Mouse (Mus musculus): ENCODE data around the gene 5430419D17Rik. TPM values are rescaled to one million over a fixed set of nuclear protein-coding genes. Genes with fewer than 3 reads are reported as not detected.

5430419D17Rik gene
- polyA plus RNA-seq, 1 experiment from 2014 or later = not detected

- no peak overlapping the region for H3K4me3 ChIP-seq (ENCODE audit: low read depth, low read length)
- ATAC-seq (replicated peaks; ENCODE audit: low FRiP score) (no peak), DNase-seq (ENCODE audit: low spot score) (no peak)
- H3K36me3 ChIP-seq (ENCODE audit: control insufficient read depth, insufficient read depth, low read length) = no peaks in the 10 kb centered on the region
- no peak overlapping the region for H3K27ac ChIP-seq (ENCODE audit: low read depth, low read length)
- H3K27me3 ChIP-seq (ENCODE audit: control insufficient read depth, insufficient read depth, low read length) = no peaks in the 10 kb centered on the region
- no peak overlapping the region for H3K4me2 ChIP-seq (ENCODE audit: low read depth, low read length, severe bottlenecking)
- WGBS = 73% methylated on average over 6 of the region's 6 CpGs
- H3K9ac ChIP-seq (ENCODE audit: low read length) = no peak overlapping the region
- no peaks in the 10 kb centered on the region for H3K4me1 ChIP-seq (replicated peaks; ENCODE audit: control insufficient read depth, insufficient read depth, low read length)
- H3K9me3 ChIP-seq (ENCODE audit: control insufficient read depth, low read length) = no peaks in the 10 kb centered on the region
Measured at GRCm38 (mm10) chr7:131260946-131261345, 86.7 kb downstream of the 5430419D17Rik start.

GRCm38 (mm10) chr7:131264251-131264650 is 90.0 kb downstream of the 5430419D17Rik start:
- Histone ChIP-seq H3K27ac (ENCODE audit: low read depth, low read length) (no peak overlapping the region), H3K4me2 (ENCODE audit: low read depth, low read length, severe bottlenecking) (no peak overlapping the region), H3K4me3 (ENCODE audit: low read depth, low read length) (no peak overlapping the region), H3K9ac (ENCODE audit: low read length) (no peak overlapping the region), H3K27me3 (ENCODE audit: control insufficient read depth, insufficient read depth, low read length) (no peaks in the 10 kb centered on the region), H3K36me3 (ENCODE audit: control insufficient read depth, insufficient read depth, low read length) (no peaks in the 10 kb centered on the region), H3K9me3 (ENCODE audit: control insufficient read depth, low read length) (no peaks in the 10 kb centered on the region), H3K4me1 (replicated peaks; ENCODE audit: control insufficient read depth, insufficient read depth, low read length) (no peaks in the 10 kb centered on the region)
- ATAC-seq (replicated peaks; ENCODE audit: low FRiP score) = no peak
- no peak for DNase-seq (ENCODE audit: low spot score)
- 93% methylated on average over 4 of the region's 4 CpGs for WGBS

GRCm38 (mm10) chr7:131265851-131266250 is 91.6 kb downstream of the 5430419D17Rik start:
- Histone ChIP-seq H3K4me1 (replicated peaks; ENCODE audit: control insufficient read depth, insufficient read depth, low read length) (no peaks in the 10 kb centered on the region), H3K4me3 (ENCODE audit: low read depth, low read length) (no peak overlapping the region), H3K9me3 (ENCODE audit: control insufficient read depth, low read length) (no peaks in the 10 kb centered on the region), H3K9ac (ENCODE audit: low read length) (no peak overlapping the region), H3K27me3 (ENCODE audit: control insufficient read depth, insufficient read depth, low read length) (no peaks in the 10 kb centered on the region), H3K4me2 (ENCODE audit: low read depth, low read length, severe bottlenecking) (no peak overlapping the region), H3K36me3 (ENCODE audit: control insufficient read depth, insufficient read depth, low read length) (no peaks in the 10 kb centered on the region), H3K27ac (ENCODE audit: low read depth, low read length) (no peak overlapping the region)
- ATAC-seq (replicated peaks; ENCODE audit: low FRiP score) (no peak), DNase-seq (ENCODE audit: low spot score) (no peak)
- 73% methylated on average over 4 of the region's 4 CpGs for WGBS

- DNase-seq (ENCODE audit: low spot score) = no peak
- Histone ChIP-seq H3K27ac (ENCODE audit: low read depth, low read length) (no peak overlapping the region), H3K9me3 (ENCODE audit: control insufficient read depth, low read length) (no peaks in the 10 kb centered on the region), H3K27me3 (ENCODE audit: control insufficient read depth, insufficient read depth, low read length) (no peaks in the 10 kb centered on the region), H3K4me2 (ENCODE audit: low read depth, low read length, severe bottlenecking) (no peak overlapping the region), H3K9ac (ENCODE audit: low read length) (no peak overlapping the region), H3K4me3 (ENCODE audit: low read depth, low read length) (no peak overlapping the region), H3K36me3 (ENCODE audit: control insufficient read depth, insufficient read depth, low read length) (no peaks in the 10 kb centered on the region), H3K4me1 (replicated peaks; ENCODE audit: control insufficient read depth, insufficient read depth, low read length) (no peaks in the 10 kb centered on the region)
- ATAC-seq (replicated peaks; ENCODE audit: low FRiP score) = no peak
- 82% methylated on average over 8 of the region's 8 CpGs for WGBS
Measured at GRCm38 (mm10) chr7:131297151-131297550, 122.9 kb downstream of the 5430419D17Rik start.

GRCm38 (mm10) chr7:131303340-131303739 is 129.1 kb downstream of the 5430419D17Rik start:
- H3K4me1 ChIP-seq (replicated peaks; ENCODE audit: control insufficient read depth, insufficient read depth, low read length) = no peaks in the 10 kb centered on the region
- H3K4me3 ChIP-seq (ENCODE audit: low read depth, low read length) = no peak overlapping the region
- no peak overlapping the region for H3K9ac ChIP-seq (ENCODE audit: low read length)
- H3K4me2 ChIP-seq (ENCODE audit: low read depth, low read length, severe bottlenecking) = no peak overlapping the region
- DNase-seq (ENCODE audit: low spot score) (no peak), ATAC-seq (replicated peaks; ENCODE audit: low FRiP score) (no peak)
- 83% methylated on average over 8 of the region's 8 CpGs for WGBS
- H3K36me3 ChIP-seq (ENCODE audit: control insufficient read depth, insufficient read depth, low read length) = no peaks in the 10 kb centered on the region
- no peaks in the 10 kb centered on the region for H3K27me3 ChIP-seq (ENCODE audit: control insufficient read depth, insufficient read depth, low read length)
- no peaks in the 10 kb centered on the region for H3K9me3 ChIP-seq (ENCODE audit: control insufficient read depth, low read length)
- H3K27ac ChIP-seq (ENCODE audit: low read depth, low read length) = no peak overlapping the region

- ATAC-seq (replicated peaks; ENCODE audit: low FRiP score) (no peak), DNase-seq (ENCODE audit: low spot score) (no peak)
- H3K27me3 ChIP-seq (ENCODE audit: control insufficient read depth, insufficient read depth, low read length) = no peaks in the 10 kb centered on the region
- no peak overlapping the region for H3K4me2 ChIP-seq (ENCODE audit: low read depth, low read length, severe bottlenecking)
- H3K4me3 ChIP-seq (ENCODE audit: low read depth, low read length) = no peak overlapping the region
- no peaks in the 10 kb centered on the region for H3K4me1 ChIP-seq (replicated peaks; ENCODE audit: control insufficient read depth, insufficient read depth, low read length)
- H3K9me3 ChIP-seq (ENCODE audit: control insufficient read depth, low read length) = no peaks in the 10 kb centered on the region
- no peak overlapping the region for H3K9ac ChIP-seq (ENCODE audit: low read length)
- H3K27ac ChIP-seq (ENCODE audit: low read depth, low read length) = no peak overlapping the region
- no peaks in the 10 kb centered on the region for H3K36me3 ChIP-seq (ENCODE audit: control insufficient read depth, insufficient read depth, low read length)
- WGBS = 83% methylated on average over 5 of the region's 5 CpGs
Measured at GRCm38 (mm10) chr7:131306733-131307132, 132.5 kb downstream of the 5430419D17Rik start.

GRCm38 (mm10) chr7:131314493-131314892 is 140.3 kb downstream of the 5430419D17Rik start:
- no peak for ATAC-seq (replicated peaks; ENCODE audit: low FRiP score)
- Histone ChIP-seq H3K4me2 (ENCODE audit: low read depth, low read length, severe bottlenecking) (no peak overlapping the region), H3K27me3 (ENCODE audit: control insufficient read depth, insufficient read depth, low read length) (no peaks in the 10 kb centered on the region), H3K4me1 (replicated peaks; ENCODE audit: control insufficient read depth, insufficient read depth, low read length) (no peaks in the 10 kb centered on the region), H3K36me3 (ENCODE audit: control insufficient read depth, insufficient read depth, low read length) (no peaks in the 10 kb centered on the region), H3K9me3 (ENCODE audit: control insufficient read depth, low read length) (no peaks in the 10 kb centered on the region), H3K4me3 (ENCODE audit: low read depth, low read length) (no peak overlapping the region), H3K27ac (ENCODE audit: low read depth, low read length) (no peak overlapping the region), H3K9ac (ENCODE audit: low read length) (no peak overlapping the region)
- no peak for DNase-seq (ENCODE audit: low spot score)
- WGBS = 88% methylated on average over 7 of the region's 7 CpGs

GRCm38 (mm10) chr7:131317587-131317986 is 143.4 kb downstream of the 5430419D17Rik start:
- Histone ChIP-seq H3K4me1 (replicated peaks; ENCODE audit: control insufficient read depth, insufficient read depth, low read length) (no peaks in the 10 kb centered on the region), H3K27me3 (ENCODE audit: control insufficient read depth, insufficient read depth, low read length) (no peaks in the 10 kb centered on the region), H3K4me3 (ENCODE audit: low read depth, low read length) (no peak overlapping the region), H3K9me3 (ENCODE audit: control insufficient read depth, low read length) (no peaks in the 10 kb centered on the region), H3K4me2 (ENCODE audit: low read depth, low read length, severe bottlenecking) (no peak overlapping the region), H3K9ac (ENCODE audit: low read length) (no peak overlapping the region), H3K27ac (ENCODE audit: low read depth, low read length) (no peak overlapping the region), H3K36me3 (ENCODE audit: control insufficient read depth, insufficient read depth, low read length) (no peaks in the 10 kb centered on the region)
- 76% methylated on average over 12 of the region's 12 CpGs for WGBS
- DNase-seq (ENCODE audit: low spot score) = no peak
- ATAC-seq (replicated peaks; ENCODE audit: low FRiP score) = no peak

- ATAC-seq (replicated peaks; ENCODE audit: low FRiP score) = no peak
- Histone ChIP-seq H3K9ac (ENCODE audit: low read length) (no peak overlapping the region), H3K4me2 (ENCODE audit: low read depth, low read length, severe bottlenecking) (no peak overlapping the region), H3K36me3 (ENCODE audit: control insufficient read depth, insufficient read depth, low read length) (no peaks in the 10 kb centered on the region), H3K27me3 (ENCODE audit: control insufficient read depth, insufficient read depth, low read length) (no peaks in the 10 kb centered on the region), H3K4me3 (ENCODE audit: low read depth, low read length) (no peak overlapping the region), H3K9me3 (ENCODE audit: control insufficient read depth, low read length) (no peaks in the 10 kb centered on the region), H3K4me1 (replicated peaks; ENCODE audit: control insufficient read depth, insufficient read depth, low read length) (no peaks in the 10 kb centered on the region), H3K27ac (ENCODE audit: low read depth, low read length) (no peak overlapping the region)
- DNase-seq (ENCODE audit: low spot score) = no peak
- WGBS = 78% methylated on average over 5 of the region's 7 CpGs
Measured at GRCm38 (mm10) chr7:131318340-131318739, 144.1 kb downstream of the 5430419D17Rik start.
